Mouse (Mus musculus): ENCODE results near the gene Scand1. TPM values are rescaled to one million over a fixed set of nuclear protein-coding genes. Genes with fewer than 3 reads are reported as not detected.

Scand1 gene
- polyA plus RNA-seq, 1 experiment: 94.7 TPM

DNA sequence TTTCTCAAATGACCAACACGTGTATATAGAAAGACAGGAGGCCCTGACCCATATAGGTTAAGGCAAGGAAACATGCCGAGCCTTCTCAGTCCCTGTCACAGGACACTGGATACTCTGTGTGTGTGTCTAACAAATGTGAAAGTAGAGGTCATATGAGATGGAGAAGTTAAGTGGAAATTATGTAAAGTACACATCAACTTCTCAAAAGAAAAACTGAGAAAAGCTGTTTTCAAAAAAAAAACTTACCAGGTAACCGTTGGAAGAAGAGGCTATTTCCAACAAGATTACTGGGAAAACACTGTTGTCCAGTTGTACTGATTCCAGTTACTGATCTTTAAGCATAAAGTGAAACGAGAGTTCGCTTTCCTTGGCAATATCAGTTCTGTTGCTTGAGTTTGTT is 1.6 kb downstream of the Scand1 start:
- no peak for DNase-seq (ENCODE audit: low read depth, low spot score)
- 89% methylated on average over 5 of the region's 5 CpGs for WGBS

DNA sequence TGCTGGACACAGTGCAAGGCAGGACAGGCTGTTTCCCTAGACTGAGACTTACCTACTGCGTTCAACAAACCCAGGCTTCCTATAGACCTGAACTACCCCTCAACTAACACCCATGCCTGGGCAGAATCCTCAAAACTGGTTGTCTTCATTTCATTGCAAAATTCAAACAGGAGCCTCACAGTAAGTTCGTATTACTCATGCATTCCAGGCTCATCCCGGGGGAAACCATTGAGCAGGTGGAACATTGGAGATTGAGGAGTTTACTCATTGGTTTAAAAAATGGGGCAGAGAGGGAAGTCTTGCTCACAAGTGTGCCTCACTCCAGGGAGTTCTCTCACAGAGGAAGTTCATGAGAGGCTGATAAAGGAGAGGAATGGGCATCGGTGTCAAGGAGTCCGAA is 2.0 kb downstream of the Scand1 start:
- WGBS: 89% methylated on average over 5 of the region's 5 CpGs
- DNase-seq (ENCODE audit: low read depth, low spot score): no peak

DNA sequence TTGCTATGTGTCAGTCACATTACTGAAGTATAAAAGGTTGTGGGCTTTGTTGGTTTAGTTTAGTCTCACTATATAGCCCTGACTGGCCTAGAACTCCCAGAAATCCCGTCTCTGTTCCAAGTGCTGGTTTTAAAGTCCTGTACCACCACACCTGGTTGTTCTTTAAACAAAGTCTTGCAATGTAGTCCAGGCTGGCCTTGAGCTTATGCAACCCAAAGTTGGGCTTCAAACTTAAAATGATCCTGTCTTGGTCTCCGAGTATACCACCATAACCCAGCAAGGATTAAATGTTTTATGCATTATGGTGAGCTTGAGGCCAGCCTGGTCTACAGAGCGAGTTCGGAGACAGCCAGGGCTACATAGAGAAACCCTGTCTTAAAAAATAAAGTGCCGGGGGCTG is 2.6 kb downstream of the Scand1 start:
- WGBS: 97% methylated on average over 5 of the region's 5 CpGs
- no peak for DNase-seq (ENCODE audit: low read depth, low spot score)

DNA sequence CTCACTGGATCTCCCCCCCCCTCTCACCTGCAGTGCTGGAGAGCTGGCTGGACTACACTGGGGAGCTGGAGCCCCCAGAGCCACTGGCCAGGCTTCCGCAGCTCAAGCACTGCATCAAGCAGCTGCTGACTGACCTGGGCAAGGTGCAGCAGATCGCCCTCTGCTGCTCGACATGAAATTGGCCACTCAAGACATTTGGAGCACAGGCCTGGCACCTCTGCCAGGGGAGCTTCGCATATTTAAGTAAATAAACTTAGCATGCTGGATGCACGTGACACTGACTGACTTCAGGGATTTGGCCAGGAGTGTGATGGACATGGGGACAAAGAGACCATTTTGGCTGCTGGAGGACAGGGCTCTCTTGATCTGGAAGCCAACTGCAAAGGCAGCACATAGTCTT is 5.2 kb downstream of the Scand1 start:
- DNase-seq (ENCODE audit: low read depth, low spot score): no peak
- WGBS: 44% methylated on average over 5 of the region's 5 CpGs

DNA sequence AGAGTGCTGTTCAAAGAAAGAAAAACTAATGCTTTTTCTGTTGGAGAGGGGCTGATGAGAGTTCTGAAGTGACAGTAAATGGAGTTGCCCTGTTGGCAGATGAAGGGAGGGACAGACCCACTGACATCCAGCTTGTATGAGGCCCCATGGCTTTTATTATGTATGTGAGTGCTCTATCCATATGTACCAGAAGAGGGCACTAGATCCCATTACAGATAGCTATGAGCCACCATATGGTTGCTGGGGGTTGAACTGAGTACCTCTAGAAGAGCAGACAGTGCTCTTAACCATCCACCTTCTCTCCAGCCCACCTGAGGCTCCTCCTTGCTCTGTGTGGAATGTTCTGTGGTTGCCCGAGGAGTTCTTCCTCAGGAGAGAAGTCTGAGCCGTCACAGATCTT is 6.7 kb downstream of the Scand1 start:
- no peak for DNase-seq (ENCODE audit: low read depth, low spot score)
- WGBS: 93% methylated on average over 2 of the region's 2 CpGs

DNA sequence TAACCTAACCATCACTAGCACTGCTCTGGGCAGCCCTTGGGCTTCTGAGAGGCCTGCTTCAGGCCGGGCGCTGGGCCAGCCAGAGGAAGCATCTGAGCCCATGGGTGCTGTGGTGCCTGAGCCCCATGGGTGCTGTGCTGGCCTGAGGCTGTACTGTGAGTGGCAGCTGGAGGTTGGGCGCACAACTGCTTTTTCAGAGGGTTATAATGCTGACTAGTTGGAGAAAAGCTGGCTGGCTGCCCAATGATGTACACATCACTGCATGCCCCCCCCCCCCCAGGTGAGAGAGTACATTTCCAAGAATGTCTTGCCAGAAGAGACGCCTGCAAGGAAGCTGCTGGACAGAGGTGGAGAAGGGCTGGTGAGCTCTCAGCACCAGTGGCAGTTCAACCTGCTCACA is 8.2 kb downstream of the Scand1 start:
- DNase-seq (ENCODE audit: low read depth, low spot score): no peak
- WGBS: 91% methylated on average over 4 of the region's 4 CpGs

DNA sequence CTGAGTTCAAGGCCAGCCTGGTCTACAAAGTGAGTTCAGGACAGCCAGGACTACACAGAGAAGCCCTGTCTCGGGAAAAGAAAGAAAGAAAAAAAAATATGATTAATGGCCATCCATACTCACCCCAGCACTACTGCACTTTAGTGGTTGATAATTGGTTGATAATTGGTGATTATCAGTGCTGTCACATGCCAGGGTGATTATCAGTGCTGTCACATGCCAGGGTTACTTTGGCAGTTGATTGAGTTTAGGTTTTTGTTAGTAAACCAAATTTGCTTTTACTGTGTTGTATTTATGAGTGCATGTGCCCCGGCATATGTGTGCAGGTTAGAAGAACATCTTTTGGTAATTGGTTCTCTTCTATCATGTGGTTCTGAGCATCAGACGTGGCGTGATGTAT is 10.4 kb downstream of the Scand1 start:
- 89% methylated on average over 4 of the region's 4 CpGs for WGBS
- no peak for DNase-seq (ENCODE audit: low read depth, low spot score)

DNA sequence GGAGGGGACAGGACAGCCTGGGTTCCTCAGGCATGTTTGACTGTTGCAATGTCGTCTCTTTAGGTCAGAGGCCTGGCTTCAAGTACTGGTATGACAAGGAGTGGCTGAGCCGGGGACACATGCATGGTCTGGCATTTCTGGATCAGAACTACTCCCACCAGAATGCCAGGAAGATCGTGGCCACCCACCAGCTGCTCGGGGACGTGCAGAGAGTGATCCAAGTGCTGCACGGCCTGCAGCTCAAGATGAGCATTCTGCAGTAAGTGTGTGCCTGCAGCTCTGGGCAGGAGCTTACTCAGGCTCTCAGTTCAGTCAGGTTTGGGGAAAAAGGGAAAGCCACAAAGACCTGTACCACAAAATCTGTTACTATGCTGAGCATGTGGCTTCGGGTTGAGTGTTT is 14.0 kb downstream of the Scand1 start:
- no peak for DNase-seq (ENCODE audit: low read depth, low spot score)
- 80% methylated on average over 7 of the region's 7 CpGs for WGBS

DNA sequence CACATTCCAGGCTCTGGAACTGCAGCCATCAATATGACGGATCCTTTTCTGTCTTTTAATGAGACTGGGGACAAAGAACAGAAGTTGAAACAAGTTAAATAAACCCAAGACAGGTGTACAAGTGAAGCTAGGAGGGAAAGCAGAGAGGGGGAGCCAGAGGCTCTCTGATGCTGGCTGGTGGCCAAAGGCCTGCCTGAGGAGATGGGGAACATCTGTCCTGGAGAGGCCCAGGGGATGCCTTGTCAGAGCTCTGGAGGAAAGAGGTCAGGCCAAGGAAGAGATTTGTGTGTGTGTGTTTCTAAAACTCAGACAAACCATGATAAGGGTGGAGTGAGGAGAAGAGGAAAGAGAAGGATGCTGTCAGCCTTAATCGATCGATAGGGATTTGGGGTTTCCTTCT is 14.9 kb downstream of the Scand1 start:
- 70% methylated on average over 3 of the region's 3 CpGs for WGBS
- no peak for DNase-seq (ENCODE audit: low read depth, low spot score)

DNA sequence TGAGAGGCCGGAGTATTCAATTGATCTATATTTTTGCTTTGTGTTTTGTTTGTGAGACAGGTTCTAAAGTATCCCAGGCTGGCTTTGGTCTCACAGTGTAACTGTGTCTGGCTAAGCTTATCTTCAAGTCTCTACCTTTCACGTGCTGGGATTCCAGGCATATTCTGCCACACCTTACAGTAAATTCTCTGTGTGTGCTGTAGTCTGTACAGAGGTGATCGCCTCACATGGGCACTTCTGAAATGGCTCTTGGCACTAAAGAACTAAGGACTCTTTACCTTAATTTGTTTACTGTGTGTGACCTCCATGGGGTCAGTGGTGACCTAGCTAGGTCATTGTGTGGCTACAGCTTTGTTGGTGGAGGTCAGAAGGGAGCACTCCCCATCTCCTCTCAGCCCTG is 16.3 kb downstream of the Scand1 start:
- DNase-seq (ENCODE audit: low read depth, low spot score): peak; percentile 63
- 18% methylated on average over 3 of the region's 3 CpGs for WGBS

DNA sequence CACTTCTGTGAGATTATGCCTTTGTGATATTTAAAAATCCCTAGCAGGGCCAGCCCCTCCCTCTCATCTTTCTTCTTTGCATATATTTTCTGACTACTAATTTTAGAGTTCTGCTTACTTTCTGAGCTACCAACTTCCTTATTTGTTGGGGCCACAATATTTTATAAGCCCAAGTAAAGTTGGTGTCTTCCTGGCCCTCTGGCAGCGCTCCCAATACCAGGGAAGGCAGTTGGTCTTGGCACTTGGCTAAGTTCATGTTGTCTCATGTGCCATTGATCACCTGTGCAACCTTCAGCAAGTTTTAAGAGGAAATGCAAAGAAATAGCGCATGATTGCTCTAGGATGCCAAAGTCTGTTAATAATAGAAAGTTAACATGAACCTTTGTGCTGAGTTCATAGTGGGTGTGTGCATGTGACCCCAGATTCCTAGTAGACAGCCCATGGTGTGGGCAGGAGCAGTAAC is 16.9 kb downstream of the Scand1 start:
- 31% methylated on average over 2 of the region's 2 CpGs for WGBS
- peak; percentile 63 for DNase-seq (ENCODE audit: low read depth, low spot score)

DNA sequence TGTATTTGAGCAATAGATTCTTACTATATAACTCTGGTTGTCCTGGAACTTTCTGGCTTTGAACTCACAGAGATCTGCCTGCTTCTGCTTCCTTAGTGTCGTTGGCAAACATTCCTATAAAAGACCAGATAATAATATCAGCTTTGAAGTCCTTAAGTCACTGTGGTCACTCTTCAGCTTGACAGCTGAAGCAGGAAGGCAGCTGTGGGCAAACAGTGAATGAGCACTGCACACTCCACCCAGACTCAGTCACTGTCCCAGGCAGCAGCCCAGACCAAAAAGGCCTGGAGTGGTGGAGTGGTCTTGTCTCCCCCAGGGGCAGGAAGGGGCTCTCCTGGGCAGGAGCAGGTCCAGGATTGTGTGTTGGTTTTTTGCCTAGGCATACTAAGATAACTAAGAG is 20.5 kb downstream of the Scand1 start:
- 82% methylated on average over 1 of the region's 1 CpGs for WGBS
- no peak for DNase-seq (ENCODE audit: low read depth, low spot score)

DNA sequence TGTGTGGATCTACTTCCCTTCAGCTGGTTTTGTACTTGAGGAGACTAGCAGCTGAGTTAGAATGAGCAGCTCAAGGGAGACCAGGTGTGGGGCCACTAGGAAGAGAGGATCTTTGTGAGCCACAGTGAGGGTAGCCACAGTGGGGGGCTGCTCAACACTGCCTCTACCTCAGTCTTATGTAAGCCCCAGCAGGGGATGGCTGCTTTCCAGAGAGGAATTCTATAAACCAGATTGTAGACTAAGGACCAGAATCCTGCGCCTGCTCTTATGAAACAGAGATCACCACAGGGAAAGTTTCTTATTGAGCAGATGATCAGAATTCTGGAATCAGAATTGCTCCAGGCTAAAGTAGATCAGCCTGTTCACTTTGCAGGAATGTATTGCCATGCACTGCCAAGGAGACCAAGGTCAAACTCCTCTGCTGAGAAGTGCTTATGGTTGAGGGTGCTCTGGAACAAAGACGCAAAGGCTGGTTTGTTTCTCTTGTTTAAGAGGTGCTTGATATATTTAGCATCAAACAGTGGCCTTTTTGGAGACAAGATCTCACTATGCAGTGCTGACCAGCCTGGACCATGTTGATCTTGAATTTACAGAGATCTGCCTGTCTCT is 22.8 kb downstream of the Scand1 start:
- no peak for DNase-seq (ENCODE audit: low read depth, low spot score)
- WGBS: 82% methylated on average over 2 of the region's 2 CpGs

DNA sequence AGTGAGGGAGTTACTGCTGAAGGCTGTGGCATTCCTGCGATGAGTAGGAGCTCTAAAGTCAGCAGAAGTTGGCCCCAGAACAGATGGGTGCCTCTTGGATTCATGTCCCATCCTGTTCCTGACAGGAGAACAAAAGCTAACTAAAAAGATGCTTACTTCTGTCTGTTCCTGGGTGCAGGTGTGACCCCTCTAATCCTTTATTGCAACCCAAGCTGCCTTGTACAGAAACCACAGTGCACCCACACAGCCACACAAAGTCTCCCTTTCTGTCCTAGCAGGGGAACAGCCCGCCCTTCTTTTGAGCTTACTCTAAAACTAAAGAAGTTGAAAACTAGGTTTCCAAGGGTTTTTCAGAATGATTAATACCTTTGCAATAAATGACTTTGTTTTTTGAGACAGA is 24.3 kb downstream of the Scand1 start:
- WGBS: 85% methylated on average over 2 of the region's 2 CpGs
- no peak for DNase-seq (ENCODE audit: low read depth, low spot score)

DNA sequence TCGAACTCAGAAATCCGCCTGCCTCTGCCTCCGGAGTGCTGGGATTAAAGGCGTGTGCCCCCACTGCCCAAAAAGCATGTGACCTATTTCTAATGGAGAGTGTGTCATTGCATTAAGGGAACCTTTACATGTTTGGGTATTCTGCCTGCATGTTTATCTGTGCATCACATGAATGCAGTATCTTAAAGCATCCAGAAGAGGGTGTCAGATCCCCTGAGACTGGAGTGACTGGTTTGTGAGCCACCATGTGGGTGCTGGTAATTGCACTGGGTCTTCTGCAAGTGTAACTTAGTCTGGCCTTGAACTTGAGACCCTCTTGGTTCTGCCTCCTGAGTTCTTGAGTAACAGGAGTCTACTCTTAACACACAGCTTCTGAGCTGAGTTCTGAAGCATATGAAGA is 25.8 kb downstream of the Scand1 start:
- 98% methylated on average over 4 of the region's 4 CpGs for WGBS
- DNase-seq (ENCODE audit: low read depth, low spot score): no peak

DNA sequence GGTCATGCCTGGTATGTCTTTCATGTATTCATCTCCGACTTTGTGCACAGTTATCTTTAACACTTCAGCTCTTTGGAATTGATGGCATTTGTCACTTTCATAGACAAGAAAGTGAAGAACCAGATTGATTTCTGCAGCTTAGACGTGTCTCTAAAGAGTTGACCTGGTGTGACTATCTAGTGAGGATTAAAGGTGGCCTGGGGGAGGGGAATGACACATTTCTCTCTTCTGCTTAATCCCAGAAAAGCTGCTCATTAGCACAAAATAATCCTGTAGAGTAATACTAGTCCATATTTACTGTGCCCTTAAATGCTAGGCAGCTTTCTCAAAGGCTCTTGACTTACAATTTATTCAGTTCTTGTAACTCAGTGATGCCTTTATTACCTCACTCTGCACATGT is 27.3 kb downstream of the Scand1 start:
- WGBS: 88% methylated on average over 2 of the region's 2 CpGs
- no peak for DNase-seq (ENCODE audit: low read depth, low spot score)

DNA sequence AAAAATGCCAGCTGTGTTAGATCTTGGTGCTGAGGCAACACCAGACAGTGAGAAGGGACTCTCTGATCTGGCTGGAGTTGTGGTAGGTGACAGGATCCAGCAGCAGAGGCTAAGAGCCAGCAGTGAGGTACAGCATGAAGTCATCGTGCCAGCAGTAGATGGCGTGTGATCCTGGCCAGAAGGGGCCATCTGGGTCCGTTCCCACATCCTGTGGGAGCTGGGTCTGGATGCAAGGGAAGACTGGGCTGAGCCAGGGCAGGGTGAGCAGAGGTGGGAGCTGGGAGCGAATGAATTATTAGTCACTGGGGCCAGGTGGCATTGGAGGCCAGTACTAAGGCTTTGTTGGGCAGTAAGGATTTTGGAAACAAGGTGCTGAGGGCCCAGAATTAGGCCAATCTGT is 31.3 kb downstream of the Scand1 start:
- no peak for DNase-seq (ENCODE audit: low read depth, low spot score)
- WGBS: 77% methylated on average over 4 of the region's 4 CpGs

DNA sequence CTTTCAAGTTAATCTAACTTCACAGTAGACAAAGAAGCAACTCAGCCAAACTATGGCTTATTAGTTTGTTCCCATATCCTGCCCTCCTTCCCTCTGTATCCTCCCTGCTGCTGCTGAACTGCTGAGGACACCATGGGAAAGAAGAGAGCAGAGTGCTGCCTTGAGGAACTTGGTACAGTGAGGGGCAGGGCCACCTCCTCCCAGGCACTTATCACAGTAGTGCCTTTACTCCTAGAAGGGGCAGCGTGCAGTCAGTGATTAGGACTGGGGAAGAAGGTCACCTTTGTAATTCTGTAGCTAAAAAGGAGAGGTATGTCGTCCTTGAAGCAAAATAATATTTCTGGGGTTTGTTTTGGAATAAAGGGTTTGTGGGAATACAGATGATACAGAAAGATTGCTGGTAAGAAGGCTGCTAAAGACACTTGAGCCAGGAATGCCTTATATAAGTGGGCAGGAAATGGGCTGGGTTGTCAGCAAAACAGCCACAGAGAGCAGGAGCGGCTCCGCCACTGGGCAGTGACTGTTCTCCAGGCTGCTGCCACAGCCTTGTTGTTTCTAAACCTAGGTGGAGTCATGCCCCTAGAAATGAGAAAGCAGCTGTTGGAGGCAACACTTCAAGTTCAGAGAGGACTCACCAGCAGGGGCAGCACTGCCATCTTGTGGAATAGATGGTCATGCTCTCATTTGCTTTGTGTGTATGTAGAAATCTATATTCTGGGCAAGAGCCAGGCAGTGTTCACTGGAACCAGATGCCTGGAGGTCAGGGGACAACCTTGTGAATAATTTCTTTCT is 34.1 kb downstream of the Scand1 start:
- peak; percentile 74 for DNase-seq (ENCODE audit: low read depth, low spot score)
- WGBS: 30% methylated on average over 4 of the region's 4 CpGs

DNA sequence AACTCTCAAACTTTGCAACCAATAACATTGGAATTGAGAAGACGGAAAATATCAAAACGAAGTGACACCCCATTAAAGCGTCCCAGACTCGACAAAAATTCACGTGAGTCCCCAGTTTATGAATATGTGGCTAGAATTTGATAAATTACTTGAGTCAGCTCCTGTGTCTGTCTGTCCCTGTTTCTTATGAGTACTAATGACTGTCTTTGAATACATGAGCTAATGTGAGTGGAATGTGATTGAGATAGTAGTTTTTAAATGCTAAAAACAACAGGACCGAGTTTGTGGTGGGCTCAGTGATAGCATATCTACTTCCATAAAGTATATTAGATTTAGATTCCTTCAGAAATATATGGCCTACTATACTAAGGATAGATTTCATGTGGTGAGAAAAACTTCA is 40.0 kb downstream of the Scand1 start:
- DNase-seq (ENCODE audit: low read depth, low spot score): no peak
- 85% methylated on average over 6 of the region's 6 CpGs for WGBS

DNA sequence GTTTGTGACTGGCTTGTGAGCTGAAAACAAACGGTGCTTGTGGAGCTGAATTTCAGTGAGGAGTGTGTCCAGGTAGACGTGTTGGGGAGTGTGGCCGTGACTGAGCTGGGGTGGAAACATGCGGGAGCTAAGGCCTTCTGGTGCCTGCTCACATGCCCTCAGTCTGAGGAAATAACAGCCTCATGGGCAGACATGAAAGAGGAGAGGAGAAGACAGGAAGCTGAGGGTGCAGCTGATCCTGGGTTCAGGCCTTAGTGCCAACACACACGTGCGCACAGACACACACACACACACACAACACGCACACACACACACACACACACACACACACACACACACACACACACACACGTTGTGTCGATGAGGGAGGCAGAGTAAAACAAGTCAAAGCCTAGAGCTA is 44.9 kb downstream of the Scand1 start:
- DNase-seq (ENCODE audit: low read depth, low spot score): no peak
- 92% methylated on average over 9 of the region's 9 CpGs for WGBS

DNA sequence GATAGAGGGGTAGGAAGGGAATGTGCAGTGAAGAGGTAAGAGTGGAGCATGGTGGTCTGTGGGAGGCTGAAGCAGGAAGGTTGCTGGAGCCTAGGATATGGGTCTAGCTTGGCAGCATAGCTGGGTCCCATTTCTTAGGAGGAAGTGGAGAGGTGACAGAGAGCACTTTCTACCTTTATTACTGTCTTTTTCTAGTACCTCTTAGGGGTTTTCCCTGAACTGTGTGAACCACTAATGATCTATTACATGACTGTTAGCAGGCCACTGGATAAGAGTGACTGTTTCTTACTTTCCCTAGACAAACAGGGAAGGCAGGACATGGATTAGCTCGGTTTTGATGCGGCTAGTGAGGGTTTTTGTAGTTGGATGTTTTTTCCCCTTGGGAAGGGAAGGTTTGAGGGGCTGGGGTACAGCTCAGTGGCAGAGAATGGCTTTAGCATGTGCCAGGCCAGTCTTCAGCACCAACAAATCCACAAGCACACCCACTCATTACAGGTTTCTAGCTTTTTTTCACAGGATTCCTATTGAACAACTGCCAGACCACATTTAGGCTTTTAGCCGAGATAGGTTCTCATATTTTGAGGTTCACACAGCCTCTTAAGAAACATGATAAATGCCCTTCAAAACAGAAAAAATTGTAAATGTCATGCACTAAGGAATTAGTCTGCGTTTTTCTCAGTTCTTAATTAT is 49.2 kb downstream of the Scand1 start:
- 82% methylated on average over 4 of the region's 4 CpGs for WGBS
- DNase-seq (ENCODE audit: low read depth, low spot score): no peak

All from large intestine, adult 2 months (tissue).